Mouse (Mus musculus) lung, embryonic 16.5 days (tissue): ENCODE results near the gene Mras. TPM values are rescaled to one million over a fixed set of nuclear protein-coding genes. Genes with fewer than 3 reads are reported as not detected.
A peak's percentile ranks its signal among the peaks of the same experiment; 100 is the strongest.

ENCODE experiments used
- ATAC-seq: fragments of 200-750 bp; cut with Nextera tagmentation; 2 replicates; pipeline ENCODE4 v1.8.0; 2017; ENCODE audit warnings: low read depth, mild to moderate bottlenecking, moderate library complexity
- H3K27ac ChIP-seq: fragments of 300-500 bp; sonication (generic); 2 replicates; pipeline ENCODE4 v1.5.1; 2014; ENCODE audit warnings: mild to moderate bottlenecking, control low read depth, low read length
- H3K27me3 ChIP-seq: fragments of 300-500 bp; sonication (generic); 2 replicates; pipeline ENCODE4 v1.6.1; 2014; ENCODE audit warnings: low read depth, low read length, mixed read lengths; ENCODE audit not compliant: control insufficient read depth, insufficient read depth
- H3K36me3 ChIP-seq: fragments of 300-500 bp; sonication (generic); 2 replicates; pipeline ENCODE4 v1.6.1; 2014; ENCODE audit warnings: low read length; ENCODE audit not compliant: control insufficient read depth, insufficient read depth
- H3K4me1 ChIP-seq: fragments of 300-500 bp; sonication (generic); replicated peaks from 2 replicates; pipeline ENCODE4 v1.6.1; 2014; ENCODE audit warnings: low read length, mixed read lengths; ENCODE audit not compliant: control insufficient read depth, insufficient read depth
- H3K4me2 ChIP-seq: fragments of 300-500 bp; sonication (generic); 2 replicates; pipeline ENCODE4 v1.6.1; 2014; ENCODE audit warnings: low read depth, low read length, control low read depth
- H3K4me3 ChIP-seq: fragments of 300-500 bp; sonication (generic); 2 replicates; pipeline ENCODE4 v1.5.1; 2014; ENCODE audit warnings: mild to moderate bottlenecking, low read length, control low read depth
- H3K9ac ChIP-seq: fragments of 300-500 bp; sonication (generic); 2 replicates; pipeline ENCODE4 v1.6.1; 2014; ENCODE audit warnings: low read length, control low read depth
- H3K9me3 ChIP-seq: fragments of 300-500 bp; sonication (generic); 2 replicates; pipeline ENCODE4 v1.6.1; 2016; ENCODE audit warnings: low read length; ENCODE audit not compliant: control insufficient read depth
- WGBS: fragments of 180-500 bp; shearing (Covaris S2); extraction: QIAGEN DNeasy Blood & Tissue Kit; methylation state at CpG from one replicate; pipeline ENCODE4 v1.1.7; 2014; 5-methylcytosine and 5-hydroxymethylcytosine counted together
- polyA plus RNA-seq: library from polyadenylated mRNA; unstranded; fragments of >200 nt; fragmentation: Nextera tagmentation; extraction: Ambion mirVana; gene quantifications from 2 replicates; pipeline ENCODE4 v1.2.1, GENCODE M21; 2015

Gene Mras
- polyA plus RNA-seq, 1 experiment from 2014 or later = 12.3 TPM

- Histone ChIP-seq H3K27me3 (peaks cover 6% of the 10 kb centered on the region; the same call in 1 of the 2 replicates), H3K9me3 (no peaks in the 10 kb centered on the region), H3K4me3 (peak overlapping the region; percentile 64), H3K4me1 (peaks cover 13% of the 10 kb centered on the region; the same call in 1 of the 2 replicates), H3K36me3 (no peaks in the 10 kb centered on the region), H3K9ac (0 out of 2 replicates have a peak overlapping the region, but pooled peaks have one; percentile 25), H3K4me2 (peak overlapping the region; percentile 94), H3K27ac (peak overlapping the region; percentile 1)
- ATAC-seq = peak; percentile 75
- 32% methylated on average over 14 of the region's 14 CpGs for WGBS
These were observed 2.1 kb downstream of the Mras start for GRCm38 (mm10) chr9:99434892-99435618.

GRCm38 (mm10) chr9:99432478-99432877, 4.7 kb downstream of the Mras start:
- peaks cover 13% of the 10 kb centered on the region; the same call in 1 of the 2 replicates for H3K4me1 ChIP-seq
- H3K27me3 ChIP-seq = no peaks in the 10 kb centered on the region; the same call in 1 of the 2 replicates
- no peak overlapping the region for H3K27ac ChIP-seq
- H3K36me3 ChIP-seq = no peaks in the 10 kb centered on the region
- no peak overlapping the region for H3K4me3 ChIP-seq
- H3K4me2 ChIP-seq = no peak overlapping the region
- H3K9ac ChIP-seq = no peak overlapping the region
- H3K9me3 ChIP-seq = no peaks in the 10 kb centered on the region
- 79% methylated on average over 4 of the region's 4 CpGs for WGBS
- no peak for ATAC-seq

- no peaks in the 10 kb centered on the region for H3K36me3 ChIP-seq
- no peak for ATAC-seq
- no peak overlapping the region for H3K4me2 ChIP-seq
- H3K27me3 ChIP-seq = no peaks in the 10 kb centered on the region
- no peak overlapping the region for H3K4me3 ChIP-seq
- no peaks in the 10 kb centered on the region for H3K9me3 ChIP-seq
- H3K4me1 ChIP-seq = 0 out of 2 replicates have a peak, but pooled peaks cover 8% of the 10 kb centered on the region
- H3K27ac ChIP-seq = no peak overlapping the region
- no peak overlapping the region for H3K9ac ChIP-seq
- WGBS = 83% methylated on average over 6 of the region's 6 CpGs
These were observed 5.2 kb downstream of the Mras start for GRCm38 (mm10) chr9:99431963-99432362.

- H3K36me3 ChIP-seq = no peaks in the 10 kb centered on the region
- WGBS = 85% methylated on average over 8 of the region's 8 CpGs
- 0 out of 2 replicates have a peak, but pooled peaks cover 8% of the 10 kb centered on the region for H3K4me1 ChIP-seq
- H3K9ac ChIP-seq = no peak overlapping the region
- H3K9me3 ChIP-seq = no peaks in the 10 kb centered on the region
- no peaks in the 10 kb centered on the region for H3K27me3 ChIP-seq
- ATAC-seq = no peak
- H3K4me3 ChIP-seq = no peak overlapping the region
- no peak overlapping the region for H3K4me2 ChIP-seq
- H3K27ac ChIP-seq = no peak overlapping the region
These were observed 5.8 kb downstream of the Mras start for GRCm38 (mm10) chr9:99431346-99431745.

- ATAC-seq = no peak
- no peaks in the 10 kb centered on the region for H3K9me3 ChIP-seq
- no peaks in the 10 kb centered on the region for H3K36me3 ChIP-seq
- no peak overlapping the region for H3K4me3 ChIP-seq
- 70% methylated on average over 6 of the region's 6 CpGs for WGBS
- no peak overlapping the region for H3K4me2 ChIP-seq
- no peak overlapping the region for H3K27ac ChIP-seq
- H3K9ac ChIP-seq = no peak overlapping the region
- no peaks in the 10 kb centered on the region for H3K27me3 ChIP-seq
- 0 out of 2 replicates have a peak, but pooled peaks cover 8% of the 10 kb centered on the region for H3K4me1 ChIP-seq
These were observed 6.4 kb downstream of the Mras start for GRCm38 (mm10) chr9:99430806-99431205.

GRCm38 (mm10) chr9:99429845-99430244, 7.3 kb downstream of the Mras start:
- no peak overlapping the region for H3K4me3 ChIP-seq
- no peaks in the 10 kb centered on the region for H3K9me3 ChIP-seq
- no peaks in the 10 kb centered on the region for H3K36me3 ChIP-seq
- WGBS = 82% methylated on average over 3 of the region's 3 CpGs
- 0 out of 2 replicates have a peak, but pooled peaks cover 3% of the 10 kb centered on the region for H3K4me1 ChIP-seq
- H3K9ac ChIP-seq = no peak overlapping the region
- H3K27ac ChIP-seq = no peak overlapping the region
- H3K27me3 ChIP-seq = no peaks in the 10 kb centered on the region
- ATAC-seq = no peak
- H3K4me2 ChIP-seq = no peak overlapping the region

- H3K9me3 ChIP-seq = no peaks in the 10 kb centered on the region
- H3K4me2 ChIP-seq = no peak overlapping the region
- H3K27ac ChIP-seq = no peak overlapping the region
- ATAC-seq = no peak
- H3K4me3 ChIP-seq = no peak overlapping the region
- H3K36me3 ChIP-seq = no peaks in the 10 kb centered on the region
- H3K4me1 ChIP-seq = peaks cover 5% of the 10 kb centered on the region; the same call in 1 of the 2 replicates
- WGBS = 66% methylated on average over 11 of the region's 11 CpGs
- H3K27me3 ChIP-seq = no peaks in the 10 kb centered on the region
- no peak overlapping the region for H3K9ac ChIP-seq
These were observed 8.4 kb downstream of the Mras start for GRCm38 (mm10) chr9:99428601-99429331.

- Histone ChIP-seq H3K27ac (no peak overlapping the region), H3K4me1 (peaks cover 5% of the 10 kb centered on the region; the same call in 1 of the 2 replicates), H3K4me3 (no peak overlapping the region), H3K4me2 (no peak overlapping the region), H3K27me3 (no peaks in the 10 kb centered on the region), H3K9me3 (no peaks in the 10 kb centered on the region), H3K9ac (no peak overlapping the region), H3K36me3 (no peaks in the 10 kb centered on the region)
- WGBS = 58% methylated on average over 9 of the region's 9 CpGs
- ATAC-seq = no peak
These were observed 11.9 kb downstream of the Mras start for GRCm38 (mm10) chr9:99425262-99425661.

- H3K27me3 ChIP-seq = no peaks in the 10 kb centered on the region
- H3K36me3 ChIP-seq = no peaks in the 10 kb centered on the region
- ATAC-seq = no peak
- 53% methylated on average over 4 of the region's 4 CpGs for WGBS
- no peak overlapping the region for H3K27ac ChIP-seq
- no peaks in the 10 kb centered on the region for H3K9me3 ChIP-seq
- H3K4me1 ChIP-seq = peaks cover 5% of the 10 kb centered on the region; the same call in 1 of the 2 replicates
- no peak overlapping the region for H3K4me2 ChIP-seq
- H3K9ac ChIP-seq = no peak overlapping the region
- no peak overlapping the region for H3K4me3 ChIP-seq
These were observed 12.7 kb downstream of the Mras start for GRCm38 (mm10) chr9:99424574-99424863.
